ENCODE assay signal across 8 mouse cellular contexts in the genomic region with DNA sequence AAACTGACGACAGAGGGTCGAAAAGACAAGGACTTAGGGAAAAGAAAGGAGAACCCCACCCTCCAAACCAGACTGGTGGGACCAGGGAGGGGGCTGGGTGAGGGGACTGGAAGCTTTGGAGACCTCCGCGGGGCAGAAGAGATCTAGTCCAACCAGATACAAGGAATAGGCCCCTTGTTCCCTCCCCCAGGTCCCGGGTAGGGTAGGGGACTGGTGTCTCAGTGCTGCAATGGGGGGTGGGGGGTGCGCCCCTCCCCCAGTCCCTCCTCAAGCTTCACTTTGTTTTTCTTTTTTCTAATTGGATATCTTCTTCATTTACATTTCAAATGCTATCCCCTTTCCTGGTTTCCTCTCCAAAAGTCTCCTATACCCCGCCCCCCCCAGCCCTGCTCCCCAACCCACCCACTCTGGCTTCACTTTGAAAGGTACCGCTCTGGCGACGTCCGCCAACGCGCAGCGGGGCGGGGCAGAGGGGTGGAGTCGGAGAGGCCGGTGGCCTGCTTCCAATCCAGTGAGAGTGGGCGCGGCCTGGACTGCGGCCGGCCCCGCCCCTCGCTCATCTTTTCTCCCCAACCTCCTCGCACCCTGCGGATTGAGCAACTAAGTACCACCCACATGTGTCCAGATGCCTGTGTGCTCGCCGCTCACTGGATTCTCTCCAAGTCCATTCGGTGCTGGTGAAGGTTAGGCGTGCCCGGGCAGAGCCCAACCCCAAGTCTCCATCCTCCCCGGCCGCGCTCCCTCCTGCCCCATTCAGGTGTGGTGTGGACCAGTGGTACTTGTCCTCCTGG. TPM values are rescaled to one million over a fixed set of nuclear protein-coding genes. Genes with fewer than 3 reads are reported as not detected.
DNase-seq lines count a peak whose midpoint lies in the region; ATAC-seq and TF ChIP-seq lines count a peak whose summit lies in the region.

No protein-coding gene starts in this region.

- no peaks in the 10 kb centered on the region for H3K27me3 ChIP-seq in lung, postnatal 0 days (replicated peaks; ENCODE audit: insufficient read depth, low read length)

- ATAC-seq in frontal cortex, adult (ENCODE audit: low TSS enrichment) = peak; percentile 97
- ATAC-seq in hematopoietic stem cell, adult 5-6 weeks (replicated peaks in 1 of 2; ENCODE audit: insufficient read depth in 1 of 2, low FRiP score in 2 of 2, low TSS enrichment in 1 of 2, low read depth in 1 of 2, poor library complexity in 2 of 2, severe bottlenecking in 2 of 2) = peak; percentile 99 to 100
- ATAC-seq in lung, postnatal 0 days = peak; percentile 95

- H3K4me2 ChIP-seq in lung, postnatal 0 days (replicated peaks; ENCODE audit: low read depth, low read length) = peak overlapping the region; percentile 49

- DNase-seq in NIH3T3 (ENCODE audit: low read depth) = peak; percentile 94
- DNase-seq in cerebellum, adult 9-11 months = peak; percentile 38
- peak; percentile 37 to 71 for DNase-seq in layer of hippocampus, postnatal 10 days (ENCODE audit: low spot score in 2 of 2)
- peak; percentile 89 for DNase-seq in lung, postnatal 0 days (ENCODE audit: low spot score)
- DNase-seq in ovary, postnatal 10 days (ENCODE audit: low spot score) = peak; percentile 26
- DNase-seq in thymus, postnatal 10 days (ENCODE audit: low spot score in 2 of 2) = peak; percentile 68 to 72

- no peak overlapping the region for H3K9ac ChIP-seq in lung, postnatal 0 days (replicated peaks; ENCODE audit: low read depth)

- H3K36me3 ChIP-seq in lung, postnatal 0 days (ENCODE audit: insufficient read depth, low read length) = no peaks in the 10 kb centered on the region

- H3K9me3 ChIP-seq in lung, postnatal 0 days (ENCODE audit: low read length) = no peaks in the 10 kb centered on the region

- peak overlapping the region; percentile 47; the same call in 1 of the 2 replicates for H3K27ac ChIP-seq in lung, postnatal 0 days (ENCODE audit: low read length)

- no peak for TF ChIP-seq CTCF in lung, postnatal 0 days (IDR thresholded peaks at IDR 0.05)

- WGBS in lung, postnatal 0 days = 14% methylated on average over 22 of the region's 33 CpGs

- no peaks in the 10 kb centered on the region for H3K4me1 ChIP-seq in lung, postnatal 0 days (ENCODE audit: insufficient read depth, low read depth, low read length)

- peak overlapping the region; percentile 10; the same call in 1 of the 2 replicates for H3K4me3 ChIP-seq in lung, postnatal 0 days (ENCODE audit: low read depth, low read length)

- TF ChIP-seq EP300 in lung, postnatal 0 days (IDR thresholded peaks at IDR 0.05) = no peak

RNA-seq across cellular contexts. Expression of a gene that starts 8.6 kb away (rescaled TPM):
- total RNA-seq in hematopoietic stem cell, adult 5-6 weeks (2017) = not detected in 2 replicates
- 1 to 10 TPM; 2.2 to 2.8 TPM for total RNA-seq in layer of hippocampus, postnatal 10 days (2021)
- polyA plus RNA-seq in lung, postnatal 0 days (2015; fragmentation: Nextera tagmentation; extraction: Ambion mirVana) = 26.6 and 26.8 TPM in 2 replicates

RNA-seq across cellular contexts. Expression of a gene that starts 37.8 kb away (rescaled TPM):
- total RNA-seq in hematopoietic stem cell, adult 5-6 weeks (2017) = 18.4 and 27.7 TPM in 2 replicates
- 1 to 10 TPM; 5.3 to 6.0 TPM for total RNA-seq in layer of hippocampus, postnatal 10 days (2021)
- 6.1 and 7.0 TPM in 2 replicates for polyA plus RNA-seq in lung, postnatal 0 days (2015; fragmentation: Nextera tagmentation; extraction: Ambion mirVana)

RNA-seq across cellular contexts. Expression of a gene that starts 55.0 kb away (rescaled TPM):
- not detected in 2 replicates for total RNA-seq in hematopoietic stem cell, adult 5-6 weeks (2017)
- under 1 TPM; 0.30 to 0.47 TPM for total RNA-seq in layer of hippocampus, postnatal 10 days (2021)
- polyA plus RNA-seq in lung, postnatal 0 days (2015; fragmentation: Nextera tagmentation; extraction: Ambion mirVana) = 0.70 and 1.3 TPM in 2 replicates

Comparison
In these comparisons a context has a peak if more than half of its experiments do, and no peak if none do; other contexts are left out.
1. Peak in every context shown above with its lines: DNase-seq, ATAC-seq, H3K4me3 ChIP-seq and H3K27ac ChIP-seq.
2. DNase-seq: peak in every context shown above with its lines; median percentile 94 in NIH3T3; 89 in lung, postnatal 0 days; 70 in thymus, postnatal 10 days; 54 in layer of hippocampus, postnatal 10 days; 38 in cerebellum, adult 9-11 months; 26 in ovary, postnatal 10 days.